Mouse (Mus musculus): ENCODE measurements around the gene Ganab.
"Not testable (repeated sequence)": the region's sequence is repeated elsewhere in the genome, so short reads cannot be mapped to it uniquely, and the experiment has no call there.

Gene Ganab

GRCm38 (mm10) chr19:8888511-8889385 is 9.1 kb upstream of the Ganab start, which contains the start of the genes 1810009A15Rik and Gm49416:
1810009A15Rik (plus strand) TSS chr19:8888853.
Gm49416 (plus strand) TSS chr19:8888926.
- DNase-seq (ENCODE audit: low read depth): peak; percentile 94

- peak; percentile 91 for DNase-seq (ENCODE audit: low read depth)
Observed at GRCm38 (mm10) chr19:8892829-8893766, 4.8 kb upstream of the Ganab start, which contains the start of gene Ints5. Ints5 (plus strand) TSS chr19:8893005.

- no peak for DNase-seq (ENCODE audit: low read depth)
Observed at GRCm38 (mm10) chr19:8895397-8895960, 2.4 kb upstream of the Ganab start.

GRCm38 (mm10) chr19:8896231-8896630 is 1.6 kb upstream of the Ganab start:
- DNase-seq (ENCODE audit: low read depth): not testable (repeated sequence)

GRCm38 (mm10) chr19:8897211-8897864 is 533 bp upstream of the Ganab start:
- DNase-seq (ENCODE audit: low read depth): not testable (repeated sequence)

- DNase-seq (ENCODE audit: low read depth): no peak
Observed at GRCm38 (mm10) chr19:8898576-8898975, 705 bp downstream of the Ganab start.

GRCm38 (mm10) chr19:8899079-8899478 is 1.2 kb downstream of the Ganab start:
- no peak for DNase-seq (ENCODE audit: low read depth)

- no peak for DNase-seq (ENCODE audit: low read depth)
Observed at GRCm38 (mm10) chr19:8903412-8903811, 5.5 kb downstream of the Ganab start.

- no peak for DNase-seq (ENCODE audit: low read depth)
Observed at GRCm38 (mm10) chr19:8908531-8908930, 10.7 kb downstream of the Ganab start.

- no peak for DNase-seq (ENCODE audit: low read depth)
Observed at GRCm38 (mm10) chr19:8911810-8912209, 13.9 kb downstream of the Ganab start.

GRCm38 (mm10) chr19:8914212-8914611 is 16.3 kb downstream of the Ganab start:
- DNase-seq (ENCODE audit: low read depth): no peak

- no peak for DNase-seq (ENCODE audit: low read depth)
Observed at GRCm38 (mm10) chr19:8919000-8919399, 21.1 kb downstream of the Ganab start.

GRCm38 (mm10) chr19:8919684-8920072 is 21.8 kb downstream of the Ganab start:
- no peak for DNase-seq (ENCODE audit: low read depth)

- peak; percentile 81 for DNase-seq (ENCODE audit: low read depth)
Observed at GRCm38 (mm10) chr19:8920073-8920736, 22.3 kb downstream of the Ganab start, which contains the start of gene B3gat3. B3gat3 (plus strand) TSS chr19:8920374.

GRCm38 (mm10) chr19:8920836-8921291 is 23.0 kb downstream of the Ganab start:
- DNase-seq (ENCODE audit: low read depth): no peak

- no peak for DNase-seq (ENCODE audit: low read depth)
Observed at GRCm38 (mm10) chr19:8921741-8922140, 23.9 kb downstream of the Ganab start.

- DNase-seq (ENCODE audit: low read depth): no peak
Observed at GRCm38 (mm10) chr19:8926766-8927165, 28.9 kb downstream of the Ganab start.

GRCm38 (mm10) chr19:8927891-8928525 is 30.1 kb downstream of the Ganab start:
- DNase-seq (ENCODE audit: low read depth): no peak

GRCm38 (mm10) chr19:8928689-8929223 is 30.9 kb downstream of the Ganab start:
- no peak for DNase-seq (ENCODE audit: low read depth)
